Mouse (Mus musculus): ENCODE measurements at regions not wholly inside any gene's neighbourhood (a gene's known extent, or its start where the extent isn't known, plus 50 kb on each side); places are given as distances from the start of the nearest gene placed in this dataset.

GRCm38 (mm10) chr9:115390880-115391281 lies 80.7 kb upstream of the Stt3b start:
- ATAC-seq (ENCODE audit: low FRiP score, low read depth): peak; percentile 75
- no peaks in the 10 kb centered on the region for H3K36me3 ChIP-seq
- 23% methylated on average over 11 of the region's 11 CpGs for WGBS
- no peak overlapping the region for H3K9ac ChIP-seq
- peaks cover 18% of the 10 kb centered on the region for H3K4me1 ChIP-seq (replicated peaks)
- H3K27ac ChIP-seq (replicated peaks): 0 out of 2 replicates have a peak overlapping the region, but pooled peaks have one; percentile 41
- H3K4me3 ChIP-seq: no peak overlapping the region
- no peaks in the 10 kb centered on the region for H3K27me3 ChIP-seq
- H3K4me2 ChIP-seq: peak overlapping the region; percentile 21; the same call in 1 of the 2 replicates
- no peaks in the 10 kb centered on the region for H3K9me3 ChIP-seq

GRCm38 (mm10) chr9:115395511-115395910 lies 85.3 kb upstream of the Stt3b start:
- Histone ChIP-seq H3K36me3 (no peaks in the 10 kb centered on the region), H3K4me2 (no peak overlapping the region), H3K4me3 (no peak overlapping the region), H3K27me3 (no peaks in the 10 kb centered on the region), H3K9me3 (no peaks in the 10 kb centered on the region; the same call in 1 of the 2 replicates), H3K4me1 (replicated peaks) (peaks cover 13% of the 10 kb centered on the region), H3K27ac (replicated peaks) (no peak overlapping the region), H3K9ac (no peak overlapping the region)
- WGBS: 93% methylated on average over 8 of the region's 8 CpGs
- ATAC-seq (ENCODE audit: low FRiP score, low read depth): no peak

- no peak overlapping the region for H3K9ac ChIP-seq
- H3K9me3 ChIP-seq: no peaks in the 10 kb centered on the region; the same call in 1 of the 2 replicates
- no peak for ATAC-seq (ENCODE audit: low FRiP score, low read depth)
- H3K27ac ChIP-seq (replicated peaks): no peak overlapping the region
- no peaks in the 10 kb centered on the region for H3K4me1 ChIP-seq (replicated peaks)
- H3K27me3 ChIP-seq: no peaks in the 10 kb centered on the region
- no peaks in the 10 kb centered on the region for H3K36me3 ChIP-seq
- H3K4me2 ChIP-seq: no peak overlapping the region
- H3K4me3 ChIP-seq: no peak overlapping the region
- whole genome bisulfite sequencing: 96% methylated on average over 6 of the region's 6 CpGs
Observed at GRCm38 (mm10) chr9:115400461-115400860, 90.2 kb upstream of the Stt3b start.

- Histone ChIP-seq H3K27ac (replicated peaks) (no peak overlapping the region), H3K9ac (no peak overlapping the region), H3K36me3 (no peaks in the 10 kb centered on the region), H3K4me1 (replicated peaks) (no peaks in the 10 kb centered on the region), H3K4me2 (no peak overlapping the region), H3K9me3 (no peaks in the 10 kb centered on the region; the same call in 1 of the 2 replicates), H3K4me3 (no peak overlapping the region), H3K27me3 (no peaks in the 10 kb centered on the region)
- ATAC-seq (ENCODE audit: low FRiP score, low read depth): no peak
- 66% methylated on average over 13 of the region's 13 CpGs for WGBS
Observed at GRCm38 (mm10) chr9:115401405-115402151, 91.4 kb upstream of the Stt3b start.

- no peaks in the 10 kb centered on the region; the same call in 1 of the 2 replicates for H3K9me3 ChIP-seq
Observed at GRCm38 (mm10) chr9:115402661-115403060, 92.4 kb upstream of the Stt3b start.

GRCm38 (mm10) chr9:115403354-115403968 lies 93.2 kb upstream of the Stt3b start:
- Histone ChIP-seq H3K4me2 (no peak overlapping the region), H3K4me1 (replicated peaks) (0 out of 2 replicates have a peak, but pooled peaks cover 3% of the 10 kb centered on the region), H3K27me3 (no peaks in the 10 kb centered on the region), H3K27ac (replicated peaks) (no peak overlapping the region), H3K36me3 (no peaks in the 10 kb centered on the region), H3K9ac (no peak overlapping the region), H3K4me3 (no peak overlapping the region), H3K9me3 (no peaks in the 10 kb centered on the region)
- ATAC-seq (ENCODE audit: low FRiP score, low read depth): no peak
- WGBS: 81% methylated on average over 7 of the region's 7 CpGs

More at GRCm38 (mm10) chr9:115402661-115403060, 92.4 kb upstream of the Stt3b start:
- H3K4me3 ChIP-seq: no peak overlapping the region
- H3K27me3 ChIP-seq: no peaks in the 10 kb centered on the region
- H3K4me2 ChIP-seq: no peak overlapping the region
- no peak overlapping the region for H3K27ac ChIP-seq (replicated peaks)
- no peak for ATAC-seq (ENCODE audit: low FRiP score, low read depth)
- H3K36me3 ChIP-seq: no peaks in the 10 kb centered on the region
- H3K9ac ChIP-seq: no peak overlapping the region
- 0 out of 2 replicates have a peak, but pooled peaks cover 3% of the 10 kb centered on the region for H3K4me1 ChIP-seq (replicated peaks)
- WGBS: 80% methylated on average over 6 of the region's 6 CpGs

- Histone ChIP-seq H3K36me3 (no peaks in the 10 kb centered on the region), H3K27ac (replicated peaks) (no peak overlapping the region), H3K9me3 (no peaks in the 10 kb centered on the region), H3K4me2 (no peak overlapping the region), H3K4me3 (no peak overlapping the region), H3K27me3 (no peaks in the 10 kb centered on the region), H3K9ac (no peak overlapping the region), H3K4me1 (replicated peaks) (peaks cover 13% of the 10 kb centered on the region)
- 90% methylated on average over 21 of the region's 21 CpGs for WGBS
- no peak for ATAC-seq (ENCODE audit: low FRiP score, low read depth)
Observed at GRCm38 (mm10) chr9:115407901-115408470, 97.8 kb upstream of the Stt3b start.

- Histone ChIP-seq H3K4me3 (no peak overlapping the region), H3K36me3 (no peaks in the 10 kb centered on the region), H3K9me3 (no peaks in the 10 kb centered on the region), H3K27me3 (no peaks in the 10 kb centered on the region), H3K4me2 (no peak overlapping the region), H3K9ac (no peak overlapping the region), H3K4me1 (replicated peaks) (peaks cover 13% of the 10 kb centered on the region), H3K27ac (replicated peaks) (no peak overlapping the region)
- WGBS: 89% methylated on average over 6 of the region's 6 CpGs
- ATAC-seq (ENCODE audit: low FRiP score, low read depth): no peak
Observed at GRCm38 (mm10) chr9:115408886-115409285, 98.7 kb upstream of the Stt3b start.

GRCm38 (mm10) chr9:115414190-115414589 lies 104.0 kb upstream of the Stt3b start:
- Histone ChIP-seq H3K27me3 (no peaks in the 10 kb centered on the region), H3K9ac (no peak overlapping the region), H3K27ac (replicated peaks) (no peak overlapping the region), H3K4me3 (no peak overlapping the region), H3K4me1 (replicated peaks) (peaks cover 10% of the 10 kb centered on the region), H3K4me2 (no peak overlapping the region), H3K36me3 (no peaks in the 10 kb centered on the region), H3K9me3 (no peaks in the 10 kb centered on the region)
- 95% methylated on average over 4 of the region's 4 CpGs for WGBS
- no peak for ATAC-seq (ENCODE audit: low FRiP score, low read depth)

GRCm38 (mm10) chr9:115422786-115423185 lies 112.6 kb upstream of the Stt3b start:
- ATAC-seq (ENCODE audit: low FRiP score, low read depth): no peak
- Histone ChIP-seq H3K4me2 (no peak overlapping the region), H3K36me3 (no peaks in the 10 kb centered on the region), H3K27me3 (no peaks in the 10 kb centered on the region), H3K4me1 (replicated peaks) (0 out of 2 replicates have a peak, but pooled peaks cover 3% of the 10 kb centered on the region), H3K9me3 (0 out of 2 replicates have a peak, but pooled peaks cover 5% of the 10 kb centered on the region), H3K4me3 (no peak overlapping the region), H3K9ac (no peak overlapping the region), H3K27ac (replicated peaks) (no peak overlapping the region)
- 79% methylated on average over 7 of the region's 7 CpGs for WGBS

- Histone ChIP-seq H3K36me3 (no peaks in the 10 kb centered on the region), H3K27me3 (no peaks in the 10 kb centered on the region), H3K27ac (replicated peaks) (0 out of 2 replicates have a peak overlapping the region, but pooled peaks have one; percentile 31), H3K9me3 (no peaks in the 10 kb centered on the region), H3K9ac (no peak overlapping the region), H3K4me1 (replicated peaks) (0 out of 2 replicates have a peak, but pooled peaks cover 3% of the 10 kb centered on the region), H3K4me2 (no peak overlapping the region), H3K4me3 (no peak overlapping the region)
- ATAC-seq (ENCODE audit: low FRiP score, low read depth): no peak
- 57% methylated on average over 8 of the region's 8 CpGs for WGBS
Observed at GRCm38 (mm10) chr9:115426682-115427081, 116.5 kb upstream of the Stt3b start.

- H3K4me3 ChIP-seq: no peak overlapping the region
- no peaks in the 10 kb centered on the region for H3K9me3 ChIP-seq
- WGBS: 68% methylated on average over 4 of the region's 4 CpGs
- no peaks in the 10 kb centered on the region for H3K27me3 ChIP-seq
- ATAC-seq (ENCODE audit: low FRiP score, low read depth): no peak
- H3K9ac ChIP-seq: no peak overlapping the region
- H3K4me2 ChIP-seq: no peak overlapping the region
- H3K27ac ChIP-seq (replicated peaks): no peak overlapping the region
- H3K36me3 ChIP-seq: no peaks in the 10 kb centered on the region
- 0 out of 2 replicates have a peak, but pooled peaks cover 3% of the 10 kb centered on the region for H3K4me1 ChIP-seq (replicated peaks)
Observed at GRCm38 (mm10) chr9:115430271-115430670, 120.0 kb upstream of the Stt3b start.

All from hindbrain, embryonic 15.5 days (tissue).